Mouse (Mus musculus) ES-CJ7 (cell line): Measurements from ENCODE around the gene Pitpnm1.
A peak's percentile ranks its signal among the peaks of the same experiment; 100 is the strongest.

Source experiments
- DNase-seq: peaks from one replicate; pipeline ENCODE4 v3.0.0; 2011; ENCODE audit warnings: low read depth, low spot score

Gene Pitpnm1

GRCm38 (mm10) chr19:4068717-4069410, 30.9 kb upstream of the Pitpnm1 start:
- DNase-seq: no peak

- no peak for DNase-seq
Measured at GRCm38 (mm10) chr19:4070311-4070710, 29.5 kb upstream of the Pitpnm1 start.

- no peak for DNase-seq
Measured at GRCm38 (mm10) chr19:4070756-4071155, 29.0 kb upstream of the Pitpnm1 start.

GRCm38 (mm10) chr19:4071406-4071805, 28.4 kb upstream of the Pitpnm1 start:
- DNase-seq: no peak

- no peak for DNase-seq
Measured at GRCm38 (mm10) chr19:4072706-4073424, 26.9 kb upstream of the Pitpnm1 start.

GRCm38 (mm10) chr19:4075531-4075930, 24.3 kb upstream of the Pitpnm1 start:
- no peak for DNase-seq

- no peak for DNase-seq
Measured at GRCm38 (mm10) chr19:4079594-4079993, 20.2 kb upstream of the Pitpnm1 start.

- no peak for DNase-seq
Measured at GRCm38 (mm10) chr19:4080511-4081009, 19.2 kb upstream of the Pitpnm1 start.

GRCm38 (mm10) chr19:4081394-4081793, 18.4 kb upstream of the Pitpnm1 start, which contains the start of gene Cabp2:
Gene Cabp2 (plus strand): TSS chr19:4081578.
- DNase-seq: no peak

- no peak for DNase-seq
Measured at GRCm38 (mm10) chr19:4082219-4082965, 17.4 kb upstream of the Pitpnm1 start.

GRCm38 (mm10) chr19:4083316-4083715, 16.5 kb upstream of the Pitpnm1 start:
- no peak for DNase-seq

GRCm38 (mm10) chr19:4083826-4084225, 16.0 kb upstream of the Pitpnm1 start:
- DNase-seq: no peak

- DNase-seq: no peak
Measured at GRCm38 (mm10) chr19:4084984-4085383, 14.8 kb upstream of the Pitpnm1 start.

GRCm38 (mm10) chr19:4086156-4086555, 13.6 kb upstream of the Pitpnm1 start:
- DNase-seq: no peak

- no peak for DNase-seq
Measured at GRCm38 (mm10) chr19:4087090-4087489, 12.7 kb upstream of the Pitpnm1 start.

- no peak for DNase-seq
Measured at GRCm38 (mm10) chr19:4088146-4088545, 11.7 kb upstream of the Pitpnm1 start.

GRCm38 (mm10) chr19:4089128-4089527, 10.7 kb upstream of the Pitpnm1 start:
- no peak for DNase-seq

GRCm38 (mm10) chr19:4090446-4090845, 9.4 kb upstream of the Pitpnm1 start:
- no peak for DNase-seq

GRCm38 (mm10) chr19:4091383-4091782, 8.4 kb upstream of the Pitpnm1 start:
- no peak for DNase-seq

- no peak for DNase-seq
Measured at GRCm38 (mm10) chr19:4092750-4093149, 7.0 kb upstream of the Pitpnm1 start.

- no peak for DNase-seq
Measured at GRCm38 (mm10) chr19:4093772-4094171, 6.0 kb upstream of the Pitpnm1 start.

- DNase-seq: peak; percentile 32
Measured at GRCm38 (mm10) chr19:4094348-4094747, 5.5 kb upstream of the Pitpnm1 start.
